Mouse (Mus musculus) Patski (cell line): ENCODE data around the gene Zfp280d. TPM values are rescaled to one million over a fixed set of nuclear protein-coding genes. Genes with fewer than 3 reads are reported as not detected.

Experiments used
- ATAC-seq: fragments of 100-300 bp; one replicate; pipeline ENCODE4 v1.8.0; 2021
- CTCF ChIA-PET: fragments of 350-600 bp; sonication (Branson Sonifier 250); formaldehyde crosslinking; loops from one replicate; lab custom pipeline; 2022; ENCODE audit warnings: inconsistent platforms; lab: Charles Lee
- POLR2A ChIA-PET: fragments of 350-600 bp; sonication (Branson Sonifier 250); formaldehyde crosslinking; loops from one replicate; lab custom pipeline; 2022; ENCODE audit warnings: antibody characterized with exemption, inconsistent platforms; lab: Charles Lee
- DNase-seq: peaks from one replicate; pipeline ENCODE4 v3.0.0-alpha.2; 2011; ENCODE audit warnings: low read depth, low spot score
- H3K27me3 ChIP-seq: fragments of 371-371 bp; one replicate; pipeline ENCODE4 v1.5.1; 2021
- CTCF ChIP-seq: fragments of 100-300 bp; IDR thresholded peaks from one replicate; pipeline ENCODE4 v1.5.1; 2021
- in situ Hi-C: fragments of 300-500 bp; cut with MboI; formaldehyde crosslinking; loops from 3 replicates; pipeline ENCODE4 v1.11.1; 2018; ENCODE audit warnings: low pct_unique_long_range_greater_than_20kb, mixed read lengths
- polyA plus RNA-seq: library from polyadenylated mRNA; unstranded; gene quantifications from one replicate; pipeline ENCODE4 v1.2.3, GENCODE M21; 2021

Gene Zfp280d
- polyA plus RNA-seq, 1 experiment from 2014 or later = 22.9 TPM

DNA sequence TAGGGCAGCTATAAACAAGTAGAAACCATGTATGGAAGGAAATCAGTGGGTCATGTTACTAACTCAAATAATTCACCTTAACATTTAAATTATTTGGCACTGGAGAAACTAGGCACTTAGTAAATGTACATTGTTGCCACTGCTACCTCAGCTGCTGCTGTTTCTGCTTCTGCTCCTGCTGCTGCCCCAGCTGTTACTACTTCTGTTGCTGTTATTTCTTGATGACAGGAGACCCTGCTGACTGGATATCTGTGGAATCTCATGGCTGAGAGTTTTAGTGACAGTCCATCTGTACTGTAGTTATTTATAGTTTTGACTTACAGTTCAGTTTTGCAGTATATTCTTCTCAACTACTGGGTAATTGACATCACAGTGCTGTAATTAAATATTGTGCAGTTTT lies 69.2 kb downstream of the Zfp280d start:
- no peaks in the 10 kb centered on the region for H3K27me3 ChIP-seq
- DNase-seq = no peak
- ATAC-seq = no peak
- POLR2A ChIA-PET = no interaction called here
- no peak for TF ChIP-seq CTCF
- in situ Hi-C loops = no loop called here
- CTCF ChIA-PET = interaction anchor here (1.0 kb wide), 1 partner anchor 68 kb away, joined by 3 read pairs; no protein-coding TSS in a partner anchor

DNA sequence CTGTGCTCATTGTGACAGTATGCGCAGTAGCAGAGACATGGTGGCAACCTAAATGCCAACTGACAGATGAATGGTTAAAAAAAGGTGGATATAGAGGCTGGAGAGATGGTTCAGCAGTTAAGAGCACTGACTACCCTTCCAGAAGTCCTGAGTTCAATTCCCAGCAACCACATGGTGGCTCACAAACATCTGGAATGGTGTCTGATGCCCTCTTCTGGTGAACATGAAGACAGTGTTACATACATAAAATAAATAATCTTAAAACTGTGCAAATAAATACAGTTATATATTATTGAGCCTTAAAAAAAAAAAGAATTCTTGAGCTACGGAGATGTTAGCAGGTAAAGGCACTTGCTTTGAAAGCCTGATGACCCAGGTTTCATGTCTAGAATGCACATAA lies 97.7 kb downstream of the Zfp280d start:
- H3K27me3 ChIP-seq = no peaks in the 10 kb centered on the region
- DNase-seq = no peak
- POLR2A ChIA-PET = no interaction called here
- CTCF ChIA-PET = no interaction called here
- no peak for ATAC-seq
- peak; percentile 8 for TF ChIP-seq CTCF
- in situ Hi-C loops = no loop called here

DNA sequence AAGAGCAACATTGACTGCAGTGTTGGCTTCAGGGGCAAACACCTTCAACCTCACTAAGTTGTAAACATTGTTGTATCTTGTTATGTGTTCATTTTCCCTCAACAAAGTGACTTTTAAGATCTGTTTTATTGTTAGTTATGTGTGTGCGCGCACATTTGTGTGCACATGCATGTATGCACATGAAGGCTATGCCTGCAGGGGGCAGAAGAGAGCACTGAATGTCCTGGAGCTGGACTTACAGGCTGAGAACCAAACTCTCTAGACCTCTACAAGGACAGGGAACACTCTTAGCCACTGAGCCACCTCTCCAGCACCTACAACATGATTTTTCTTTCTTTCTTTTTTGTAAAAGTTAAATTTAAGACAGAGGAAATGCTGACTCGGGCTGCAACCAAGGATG lies 99.4 kb downstream of the Zfp280d start:
- no peaks in the 10 kb centered on the region for H3K27me3 ChIP-seq
- peak; percentile 50 for TF ChIP-seq CTCF
- POLR2A ChIA-PET = no interaction called here
- no peak for DNase-seq
- no peak for ATAC-seq
- in situ Hi-C loops = no loop called here
- CTCF ChIA-PET = no interaction called here

DNA sequence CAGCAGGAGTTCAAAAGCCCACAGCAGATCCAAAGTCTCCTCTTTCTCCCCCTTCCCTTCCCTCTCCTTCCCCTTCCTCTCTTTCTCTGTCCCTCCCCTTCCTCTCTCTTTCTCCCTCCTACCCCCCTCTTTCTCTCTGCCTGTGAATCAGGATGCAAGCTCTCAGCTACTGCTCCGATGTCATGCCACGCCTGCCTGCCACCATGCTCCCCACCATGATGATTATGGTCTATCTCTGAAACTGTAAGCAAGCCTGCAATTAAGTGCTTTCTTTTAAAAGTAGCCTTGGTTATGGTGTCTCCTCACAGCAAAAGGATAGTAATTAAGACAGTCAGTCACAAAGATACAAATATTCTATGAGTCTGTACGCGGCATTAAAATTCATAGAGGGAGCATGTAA lies 100.3 kb downstream of the Zfp280d start:
- in situ Hi-C loops = no loop called here
- peaks cover 7% of the 10 kb centered on the region for H3K27me3 ChIP-seq
- ChIA-PET POLR2A (interaction anchor here (0.6 kb wide), 1 partner anchor 23 kb away, joined by 7 read pairs; no protein-coding TSS in a partner anchor), CTCF (interaction anchor here (0.5 kb wide), 1 partner anchor 10 kb away, joined by 3 read pairs; no protein-coding TSS in a partner anchor)
- ATAC-seq (no peak), DNase-seq (no peak)
- no peak for TF ChIP-seq CTCF

DNA sequence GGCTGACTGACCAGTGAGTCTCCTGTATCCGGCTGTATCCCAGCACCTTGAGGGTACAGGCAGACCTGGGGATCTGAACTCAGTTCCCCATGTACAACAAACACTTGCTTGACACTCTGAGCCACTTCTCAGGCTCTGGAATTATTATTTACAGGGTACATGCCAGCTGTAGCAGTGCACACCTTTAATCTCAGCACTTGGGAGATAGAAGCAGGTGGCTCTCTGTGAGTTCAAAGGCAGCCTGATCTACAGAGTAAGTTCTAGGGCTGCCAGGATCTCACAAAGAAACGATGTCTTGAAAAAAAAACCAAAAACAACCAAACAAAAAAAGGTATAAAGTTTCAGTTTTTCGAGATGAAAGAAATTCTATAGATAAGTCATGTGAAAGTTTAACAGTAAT lies 101.0 kb downstream of the Zfp280d start:
- in situ Hi-C loops = no loop called here
- ChIA-PET POLR2A (no interaction called here), CTCF (no interaction called here)
- H3K27me3 ChIP-seq = peaks cover 7% of the 10 kb centered on the region
- no peak for TF ChIP-seq CTCF
- no peak for DNase-seq
- ATAC-seq = no peak

DNA sequence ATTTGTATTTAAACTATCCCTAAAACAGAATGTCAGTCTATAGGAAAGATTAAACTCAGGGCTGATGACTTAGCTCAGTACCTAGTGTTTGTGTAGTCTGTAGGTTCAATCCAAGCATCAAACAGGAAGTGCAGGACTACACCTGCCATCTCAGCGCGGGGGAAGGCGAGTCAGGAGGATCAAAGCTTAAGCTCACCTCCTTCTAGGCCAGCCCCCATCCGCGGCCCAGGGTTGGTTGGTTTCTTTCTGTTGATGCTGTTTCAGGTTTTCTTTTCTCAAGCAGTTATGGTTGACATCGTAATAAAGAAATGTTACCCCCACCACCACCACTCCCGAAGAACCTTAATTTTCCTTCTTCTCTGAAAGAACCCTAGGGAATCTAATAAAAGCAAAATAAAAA lies 111.1 kb downstream of the Zfp280d start:
- in situ Hi-C loops = no loop called here
- POLR2A ChIA-PET = no interaction called here
- CTCF ChIA-PET = no interaction called here
- H3K27me3 ChIP-seq = peaks cover 10% of the 10 kb centered on the region
- DNase-seq = no peak
- no peak for TF ChIP-seq CTCF
- ATAC-seq = no peak

DNA sequence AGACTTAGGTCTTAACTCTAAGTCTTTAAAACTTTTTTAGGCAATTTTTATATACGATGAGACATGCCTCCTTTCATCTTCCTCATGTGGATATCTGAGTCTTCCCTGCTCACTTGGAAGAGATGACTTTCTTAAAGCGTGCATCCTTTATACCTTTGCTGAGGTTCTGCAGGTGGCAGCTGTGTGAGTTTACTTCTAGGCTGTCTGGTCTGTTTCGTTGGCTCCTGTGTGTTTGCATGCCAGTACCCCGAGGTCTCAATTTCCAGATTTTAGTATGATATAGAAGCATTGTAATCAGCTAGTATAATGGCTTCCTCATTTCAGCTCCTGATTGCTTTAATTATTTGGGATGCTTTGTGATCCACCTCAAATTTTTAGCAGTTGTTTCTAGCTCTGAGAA lies 114.3 kb downstream of the Zfp280d start:
- in situ Hi-C loops = no loop called here
- no peaks in the 10 kb centered on the region for H3K27me3 ChIP-seq
- ATAC-seq (no peak), DNase-seq (no peak)
- POLR2A ChIA-PET = interaction anchor here (0.6 kb wide), 1 partner anchor 25 kb away, joined by 3 read pairs; no protein-coding TSS in a partner anchor
- CTCF ChIA-PET = interaction anchor here (1.5 to 1.7 kb wide), 2 partner anchors 19 to 23 kb away, joined by 3 to 4 read pairs; no protein-coding TSS in a partner anchor
- TF ChIP-seq CTCF = no peak

DNA sequence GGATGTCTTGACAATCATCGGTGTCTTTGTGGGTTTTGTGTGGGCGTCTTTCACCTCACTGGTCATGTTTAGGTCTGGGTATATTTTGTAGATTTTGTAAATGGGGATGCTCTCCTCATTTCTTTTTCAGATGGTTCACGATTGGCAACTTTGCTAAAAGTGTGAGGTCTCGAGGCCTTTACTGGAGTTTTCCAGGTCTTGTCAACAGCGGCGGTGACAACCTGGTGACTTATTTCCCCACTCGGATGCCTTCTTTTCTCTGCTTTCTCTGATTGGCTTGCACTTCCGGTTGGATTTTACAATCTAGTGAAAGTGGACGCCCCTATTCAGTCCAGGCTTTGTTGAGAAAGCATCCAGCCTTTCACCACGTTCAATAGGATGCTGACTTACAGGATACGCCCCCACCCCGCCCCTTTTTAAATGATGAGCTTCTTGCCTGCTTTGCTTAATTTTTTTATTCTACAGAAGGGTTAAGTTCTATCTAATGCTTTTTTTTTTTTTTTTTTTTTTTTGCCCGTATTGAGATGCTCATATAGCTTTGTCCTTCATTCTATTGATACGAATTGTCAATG lies 114.9 kb downstream of the Zfp280d start:
- POLR2A ChIA-PET = interaction anchor here (0.5 to 0.7 kb wide), 4 partner anchors 10 to 84 kb away, joined by 3 to 5 read pairs (median 3); no protein-coding TSS in a partner anchor
- CTCF ChIA-PET = interaction anchor here (1.5 to 1.7 kb wide), 2 partner anchors 18 to 22 kb away, joined by 3 to 4 read pairs; no protein-coding TSS in a partner anchor
- TF ChIP-seq CTCF = no peak
- DNase-seq (no peak), ATAC-seq (no peak)
- H3K27me3 ChIP-seq = no peaks in the 10 kb centered on the region
- in situ Hi-C loops = no loop called here

DNA sequence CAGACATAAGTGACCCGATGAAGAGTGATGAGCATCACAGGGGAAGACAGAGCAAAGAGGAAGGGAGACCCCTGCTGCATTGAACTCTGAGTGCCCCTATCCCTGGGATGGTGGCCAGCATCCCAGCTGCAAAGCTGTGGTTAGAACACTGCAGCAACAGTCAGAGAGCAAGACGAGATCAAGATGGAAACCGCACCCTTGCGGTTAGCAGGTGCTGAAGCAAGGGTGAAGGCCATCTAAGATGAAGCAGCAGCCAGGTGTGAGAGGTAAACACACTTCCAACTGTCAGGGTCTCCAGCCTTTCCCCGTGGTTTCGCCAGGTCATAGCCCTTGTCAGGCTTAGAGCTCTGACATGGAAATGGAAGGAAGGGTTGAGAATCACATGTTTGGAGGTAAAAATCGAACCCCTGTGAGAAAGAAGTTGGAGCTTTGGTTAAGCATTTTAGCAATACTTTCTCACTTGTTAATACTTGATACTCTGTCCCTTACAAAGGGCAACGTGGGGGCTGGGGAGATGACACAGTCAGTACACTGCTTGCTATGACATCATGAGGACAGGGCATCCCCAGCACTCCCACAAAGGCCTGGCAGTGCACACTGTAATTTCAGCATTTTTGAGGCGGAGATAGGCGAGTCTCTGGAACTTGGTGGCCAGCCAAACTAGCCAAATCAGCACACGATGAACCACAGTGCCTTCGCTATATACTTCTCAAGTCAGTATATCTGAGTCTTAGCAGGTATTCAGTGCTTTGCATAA lies 115.8 kb downstream of the Zfp280d start:
- CTCF ChIA-PET = interaction anchor here (1.5 to 1.7 kb wide), 2 partner anchors 17 to 21 kb away, joined by 3 to 4 read pairs; no protein-coding TSS in a partner anchor
- TF ChIP-seq CTCF = no peak
- H3K27me3 ChIP-seq = no peaks in the 10 kb centered on the region
- POLR2A ChIA-PET = interaction anchor here (0.5 to 0.7 kb wide), 3 partner anchors 11 to 85 kb away, joined by 3 to 5 read pairs (median 3); no protein-coding TSS in a partner anchor
- DNase-seq = no peak
- in situ Hi-C loops = no loop called here
- no peak for ATAC-seq

DNA sequence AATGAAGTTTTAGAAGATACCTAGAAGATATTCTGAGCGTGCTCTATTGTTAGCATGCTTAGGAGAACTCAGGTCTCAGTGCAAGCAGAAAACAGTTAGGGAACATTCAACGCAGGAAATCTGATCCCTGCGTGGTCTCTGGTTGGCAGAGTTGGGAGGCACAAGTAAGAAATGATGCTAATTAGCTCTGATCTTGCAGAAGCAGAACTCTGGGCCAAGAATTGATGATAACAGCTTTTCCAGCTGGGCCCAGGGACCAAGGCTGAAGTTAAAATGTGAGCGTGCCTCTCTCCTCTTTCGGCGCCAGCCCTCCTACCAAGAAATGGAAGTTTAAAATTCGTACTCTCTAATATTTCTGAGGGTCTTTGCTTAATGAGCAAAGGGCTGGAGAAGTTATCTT lies 118.0 kb downstream of the Zfp280d start:
- in situ Hi-C loops = no loop called here

More for the DNA sequence above, 118.0 kb downstream of the Zfp280d start:
- DNase-seq = no peak
- no peaks in the 10 kb centered on the region for H3K27me3 ChIP-seq
- no peak for ATAC-seq
- POLR2A ChIA-PET = interaction anchor here (0.6 kb wide), 1 partner anchor 709 kb away, joined by 3 read pairs; no protein-coding TSS in a partner anchor
- TF ChIP-seq CTCF = no peak
- CTCF ChIA-PET = interaction anchor here (1.1 to 2.4 kb wide), 2 partner anchors 15 to 31 kb away, joined by 3 to 15 read pairs; no protein-coding TSS in a partner anchor
